Mouse (Mus musculus) right cerebral cortex, adult 2 months (tissue): ENCODE data around the gene Foxk2.
A peak's percentile ranks its signal among the peaks of the same experiment; 100 is the strongest.
"Not testable (repeated sequence)": the region's sequence is repeated elsewhere in the genome, so short reads cannot be mapped to it uniquely, and the experiment has no call there.

Source experiments
- DNase-seq, 2 experiments: peaks; one replicate each; pipeline ENCODE4 v3.0.0; 2021 to 2022; ENCODE audit warnings: low spot score in 2 of 2

Gene Foxk2

DNA sequence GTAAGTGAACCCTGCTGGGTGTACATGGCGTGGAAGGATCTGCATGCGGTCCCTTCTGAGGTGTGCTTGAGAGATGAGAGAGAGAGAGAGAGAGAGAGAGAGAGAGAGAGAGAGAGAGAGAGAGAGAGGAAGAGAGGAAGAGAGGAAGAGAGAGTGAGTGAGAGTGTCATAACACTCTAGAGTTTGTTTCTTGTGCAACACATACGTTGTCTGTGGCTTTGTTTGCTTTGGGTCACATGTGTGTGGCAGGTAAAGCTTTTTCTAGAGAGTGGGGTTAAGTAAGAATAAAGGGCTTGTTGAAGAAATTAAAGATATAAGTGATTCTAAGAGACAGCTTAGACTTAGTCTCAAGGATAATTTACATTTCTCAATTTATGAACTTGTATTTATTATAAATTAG is 18.2 kb downstream of the Foxk2 start:
- no peak for DNase-seq

DNA sequence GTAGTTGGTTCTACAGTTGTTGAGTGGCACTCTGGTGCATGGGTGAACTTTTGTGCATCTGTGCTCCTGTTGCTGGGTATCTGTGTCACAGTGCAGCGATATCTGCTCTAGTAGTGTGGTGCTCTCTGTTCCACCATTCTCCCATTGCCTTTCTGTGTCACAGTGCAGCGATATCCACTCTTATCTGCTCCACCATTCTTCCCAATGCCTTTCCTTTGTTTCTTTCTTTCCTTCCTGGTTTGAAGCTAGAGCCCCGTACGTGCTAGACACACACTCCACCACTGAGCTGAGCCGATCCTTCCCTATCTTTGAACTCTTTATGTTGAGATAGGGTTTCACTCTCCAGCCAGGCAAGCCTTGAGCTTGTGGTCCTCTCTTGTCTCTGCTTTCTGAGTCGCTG is 23.1 kb downstream of the Foxk2 start:
- no peak for DNase-seq

- no peak for DNase-seq
These were observed 30.1 kb downstream of the Foxk2 start for GRCm38 (mm10) chr11:121289859-121290258.

DNA sequence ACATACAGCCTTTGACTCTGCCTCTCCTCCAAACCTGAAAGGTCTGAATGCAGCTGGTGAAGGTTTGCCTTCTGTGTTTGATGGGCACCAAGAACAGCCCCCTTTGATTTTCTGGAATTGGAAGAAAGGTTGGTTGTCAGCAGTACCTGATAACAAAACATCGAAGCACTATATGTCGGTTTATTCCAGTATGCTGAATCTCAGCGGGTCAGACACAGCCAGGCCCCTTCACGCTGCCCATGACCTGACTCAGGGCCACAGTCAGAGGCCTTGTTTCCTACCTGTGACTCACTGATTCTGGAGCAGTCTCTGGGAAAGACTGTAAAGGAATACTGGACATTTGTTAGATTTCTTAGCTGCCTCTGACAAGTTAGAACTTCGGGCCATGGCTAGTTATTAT is 35.0 kb downstream of the Foxk2 start:
- no peak for DNase-seq

GRCm38 (mm10) chr11:121298493-121298892 is 38.7 kb downstream of the Foxk2 start:
- no peak for DNase-seq

- no peak for DNase-seq
These were observed 40.5 kb downstream of the Foxk2 start for GRCm38 (mm10) chr11:121300265-121300664.

- DNase-seq: peak; percentile 54 to 67
These were observed 45.6 kb downstream of the Foxk2 start for GRCm38 (mm10) chr11:121305371-121305770.

- DNase-seq: peak; percentile 61 to 71
These were observed 46.8 kb downstream of the Foxk2 start for GRCm38 (mm10) chr11:121306608-121307007.

DNA sequence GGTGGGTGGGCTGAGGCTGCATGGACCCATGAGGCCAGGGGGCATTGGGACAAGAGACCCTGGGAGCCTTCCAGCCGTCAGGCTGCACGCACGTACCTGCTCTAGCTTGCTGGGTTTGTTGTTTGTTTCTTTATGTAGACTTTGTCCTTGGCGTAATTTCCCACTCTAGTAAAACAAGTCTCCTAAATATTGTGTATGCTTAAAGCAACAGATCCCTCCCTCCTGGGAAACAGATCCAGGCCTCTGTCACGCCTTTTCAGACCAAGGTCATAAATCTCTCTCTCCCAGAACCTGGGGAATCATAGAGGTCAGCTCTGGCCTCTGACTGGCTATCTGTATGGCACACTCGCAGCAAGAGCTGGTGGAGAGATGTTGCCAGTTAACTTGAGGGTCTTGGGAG is 47.9 kb downstream of the Foxk2 start:
- not testable (repeated sequence) for DNase-seq

DNA sequence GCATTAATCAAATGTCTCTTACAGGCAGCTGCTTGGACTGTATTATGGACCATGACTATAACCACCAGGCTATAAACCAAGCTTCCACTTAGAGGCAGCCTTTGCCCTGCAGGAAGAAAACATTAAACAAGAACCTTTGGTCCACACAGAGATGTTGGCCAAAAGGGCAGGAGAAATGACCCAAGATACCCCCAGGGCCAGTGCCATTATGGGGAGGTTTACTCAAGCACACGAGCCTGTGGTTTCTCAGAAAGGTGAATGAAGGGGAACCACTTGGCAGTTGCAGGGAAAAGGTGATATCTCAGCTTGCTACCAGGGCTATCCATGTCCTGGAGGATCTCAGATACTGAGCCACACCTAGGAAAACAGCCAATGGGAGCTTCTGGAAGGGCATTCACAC is 66.2 kb downstream of the Foxk2 start:
- DNase-seq: no peak

GRCm38 (mm10) chr11:121326681-121327080 is 66.9 kb downstream of the Foxk2 start:
- no peak for DNase-seq

- no peak for DNase-seq
These were observed 68.4 kb downstream of the Foxk2 start for GRCm38 (mm10) chr11:121328206-121328605.

GRCm38 (mm10) chr11:121328619-121329018 is 68.8 kb downstream of the Foxk2 start:
- DNase-seq: no peak

DNA sequence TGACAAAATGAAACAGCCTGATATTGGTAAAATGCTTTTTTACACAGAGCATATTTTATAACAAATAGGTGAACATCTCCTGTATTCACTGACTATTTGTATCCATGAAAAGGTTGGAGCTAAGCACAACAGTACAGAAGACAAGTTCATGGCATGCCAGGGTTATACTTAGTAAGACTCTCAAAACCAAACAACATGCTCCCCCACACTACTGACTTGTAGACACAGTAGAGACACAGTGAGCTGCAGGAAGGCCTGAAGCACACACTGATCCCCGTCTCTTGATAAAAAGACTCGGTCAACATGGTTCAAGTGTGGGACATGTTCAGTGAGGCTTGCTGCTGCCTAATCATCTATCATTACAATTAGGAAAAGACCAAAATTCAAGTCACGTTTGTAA is 71.9 kb downstream of the Foxk2 start:
- no peak for DNase-seq

DNA sequence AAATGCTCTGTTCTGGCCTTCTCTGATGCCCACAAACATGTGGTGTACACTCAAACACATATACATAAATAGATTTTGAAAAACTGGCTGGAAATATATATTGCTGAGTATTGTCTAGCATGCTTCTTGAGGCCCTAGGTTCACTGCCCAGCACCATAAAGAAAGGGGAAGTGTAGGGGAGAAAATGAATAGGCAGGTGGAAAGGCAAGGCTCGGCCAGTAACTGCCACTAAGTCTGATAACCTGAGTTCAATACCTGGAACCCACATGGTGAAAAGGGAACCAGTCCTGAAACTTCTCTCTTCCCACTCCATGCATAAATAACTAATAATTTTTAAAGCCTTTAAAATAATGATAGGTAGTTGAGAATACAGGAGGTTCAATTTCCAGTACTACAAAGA is 79.9 kb downstream of the Foxk2 start:
- no peak for DNase-seq

GRCm38 (mm10) chr11:121340287-121340686 is 80.5 kb downstream of the Foxk2 start:
- no peak for DNase-seq

- not testable (repeated sequence) for DNase-seq
These were observed 82.6 kb downstream of the Foxk2 start for GRCm38 (mm10) chr11:121342423-121342822.

- no peak for DNase-seq
These were observed 87.2 kb downstream of the Foxk2 start for GRCm38 (mm10) chr11:121347036-121347435.

DNA sequence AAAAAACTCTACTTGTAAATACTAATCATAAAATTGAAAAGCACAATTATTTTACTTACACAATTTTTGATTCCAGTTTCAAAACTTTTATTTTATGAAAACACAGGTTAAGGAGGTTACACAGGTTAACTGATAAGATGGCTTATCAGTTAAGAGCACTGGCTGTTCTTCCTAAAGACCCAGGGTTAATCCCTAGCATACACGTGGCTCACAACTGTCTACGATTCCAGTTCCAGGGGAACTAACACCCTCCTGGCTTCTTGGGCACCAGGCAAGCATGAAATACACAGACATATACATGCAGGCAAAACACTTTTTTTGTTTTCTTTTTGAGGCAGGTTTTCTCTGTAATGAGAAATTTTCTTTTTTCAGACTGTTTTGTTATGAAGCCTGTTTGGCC is 88.4 kb downstream of the Foxk2 start:
- DNase-seq: no peak

GRCm38 (mm10) chr11:121348727-121349126 is 88.9 kb downstream of the Foxk2 start:
- not testable (repeated sequence) for DNase-seq

GRCm38 (mm10) chr11:121353326-121354090 is 93.7 kb downstream of the Foxk2 start:
- DNase-seq: peak in 1 of 2 experiments; percentile 39

DNA sequence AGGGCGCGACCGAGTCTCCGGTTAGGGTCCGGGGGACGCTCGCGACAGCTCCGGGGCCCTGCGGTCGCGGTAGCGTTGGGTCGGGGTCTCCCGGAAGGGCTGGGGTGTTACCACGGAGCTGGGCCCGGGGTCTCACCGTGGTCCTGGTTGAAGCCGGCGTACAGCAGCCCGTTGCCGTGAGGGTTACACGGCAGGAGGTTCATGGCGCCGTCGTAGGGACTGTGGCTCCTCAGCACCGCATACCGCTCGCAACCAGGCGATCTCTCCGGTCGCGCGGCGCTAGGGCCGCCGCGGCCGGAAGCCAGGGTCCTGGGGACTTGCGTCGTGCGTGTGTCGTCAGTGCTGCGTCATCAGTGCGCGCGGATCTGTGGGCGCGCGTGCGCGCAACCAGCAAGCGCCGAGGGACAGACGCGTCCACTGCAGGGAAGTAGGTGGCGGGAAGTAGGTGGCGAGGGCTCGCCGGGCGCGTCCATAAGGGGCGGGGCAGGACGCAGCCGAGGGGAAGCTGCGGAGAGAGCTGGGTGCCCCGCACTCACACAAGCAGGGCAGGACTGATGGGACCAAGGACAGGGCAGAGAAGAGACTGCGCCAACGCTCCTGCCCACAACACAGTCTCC is 94.4 kb downstream of the Foxk2 start, which contains the start of gene Wdr45b:
Gene Wdr45b, minus strand, starts transcription at position 355 of the 617 bp plus-strand sequence.
- peak; percentile 99 for DNase-seq
